Mouse (Mus musculus) olfactory bulb, adult 2 months (tissue): ENCODE measurements around the gene Tspan11. TPM values are rescaled to one million over a fixed set of nuclear protein-coding genes. Genes with fewer than 3 reads are reported as not detected.
A peak's percentile ranks its signal among the peaks of the same experiment; 100 is the strongest.

Source experiments
- H3K27ac ChIP-seq: fragments of 200-500 bp; 2 replicates; pipeline ENCODE4 v1.5.1; 2012; ENCODE audit warnings: low read depth, low read length; ENCODE audit not compliant: insufficient read depth
- H3K4me1 ChIP-seq: fragments of 200-500 bp; 2 replicates; pipeline ENCODE4 v1.6.1; 2012; ENCODE audit warnings: low read length; ENCODE audit not compliant: control insufficient read depth, insufficient read depth
- H3K4me3 ChIP-seq: fragments of 200-500 bp; 2 replicates; pipeline ENCODE4 v1.5.1; 2012; ENCODE audit warnings: mild to moderate bottlenecking, low read depth, low read length, moderate library complexity; ENCODE audit not compliant: insufficient read depth
- CTCF ChIP-seq: fragments of 200-500 bp; IDR thresholded peaks from 2 replicates; pipeline ENCODE4 v1.5.1; 2012; ENCODE audit warnings: low read depth, mild to moderate bottlenecking, low read length, moderate library complexity; ENCODE audit not compliant: insufficient read depth
- POLR2A ChIP-seq: fragments of 200-500 bp; IDR thresholded peaks from 2 replicates; pipeline ENCODE4 v1.6.1; 2012; ENCODE audit warnings: mild to moderate bottlenecking, low read depth, low read length, moderate library complexity; ENCODE audit not compliant: insufficient read depth
- WGBS: fragments of 180-500 bp; shearing (Covaris S2); methylation state at CpG from one replicate; pipeline ENCODE4 v1.1.7; 2018; 5-methylcytosine and 5-hydroxymethylcytosine counted together
- polyA plus RNA-seq: library from polyadenylated mRNA; stranded (reverse); fragments of >200 nt; gene quantifications from 2 replicates; pipeline ENCODE4 v1.2.4, GENCODE M21; 2012; ENCODE audit warnings: low replicate concordance; ENCODE audit not compliant: missing spikeins, insufficient read depth, insufficient read length

Gene Tspan11
- not detected in 2 replicates for polyA plus RNA-seq

DNA sequence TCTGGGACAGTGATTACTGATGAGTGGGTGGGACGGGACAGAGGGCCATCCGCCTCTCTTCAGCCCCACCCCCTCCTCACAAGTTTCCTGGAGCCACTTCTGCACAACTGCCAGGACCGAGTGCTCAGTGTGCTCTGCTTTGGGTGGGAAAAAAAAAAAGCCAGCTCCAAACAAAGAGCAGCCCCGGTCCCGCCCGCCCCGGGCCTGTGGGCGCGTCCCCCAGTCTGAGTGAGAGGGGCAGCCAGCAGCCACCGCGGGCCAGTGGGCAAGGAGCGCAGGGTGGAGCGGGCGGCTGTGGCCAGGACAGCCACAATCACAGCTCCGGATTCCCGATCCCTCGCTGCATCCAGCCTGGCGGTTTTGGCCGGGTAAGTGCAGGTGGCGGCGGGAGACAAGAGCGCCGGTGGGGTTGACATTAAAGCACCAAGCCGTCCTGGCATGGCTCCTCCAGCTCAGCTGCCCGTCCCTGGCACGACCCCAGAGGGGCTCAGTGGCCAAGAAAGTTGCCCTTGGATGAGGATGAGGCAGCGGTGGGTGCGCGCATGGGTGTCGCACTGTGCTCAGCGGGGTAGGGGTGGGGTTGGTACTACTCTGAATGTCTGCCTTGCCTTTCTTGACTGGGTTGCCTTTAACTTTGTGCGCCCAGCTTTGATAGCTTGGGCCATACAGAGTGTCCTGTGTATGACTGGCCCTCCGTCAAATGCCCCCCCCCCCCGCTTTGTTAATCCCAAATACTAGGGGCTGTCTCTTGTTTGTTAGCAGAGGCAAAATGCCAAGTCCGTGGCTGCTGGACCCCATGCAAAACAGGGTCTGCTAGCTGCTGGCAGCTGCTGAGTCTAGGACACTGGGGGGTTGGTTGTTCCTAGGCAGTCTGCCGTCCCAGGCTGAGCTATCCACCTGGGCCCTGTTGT, at the start of gene Tspan11:
Gene Tspan11, plus strand, starts transcription at position 79 of the 911 bp plus-strand sequence.
- H3K27ac ChIP-seq = no peak within 1 kb of the TSS
- WGBS = 3% methylated on average over 36 of the region's 36 CpGs
- peak within 1 kb of the TSS; percentile 31 for H3K4me3 ChIP-seq
- TF ChIP-seq CTCF (no peak), POLR2A (no peak)
- H3K4me1 ChIP-seq = peaks cover 12% of the 10 kb centered on the region

DNA sequence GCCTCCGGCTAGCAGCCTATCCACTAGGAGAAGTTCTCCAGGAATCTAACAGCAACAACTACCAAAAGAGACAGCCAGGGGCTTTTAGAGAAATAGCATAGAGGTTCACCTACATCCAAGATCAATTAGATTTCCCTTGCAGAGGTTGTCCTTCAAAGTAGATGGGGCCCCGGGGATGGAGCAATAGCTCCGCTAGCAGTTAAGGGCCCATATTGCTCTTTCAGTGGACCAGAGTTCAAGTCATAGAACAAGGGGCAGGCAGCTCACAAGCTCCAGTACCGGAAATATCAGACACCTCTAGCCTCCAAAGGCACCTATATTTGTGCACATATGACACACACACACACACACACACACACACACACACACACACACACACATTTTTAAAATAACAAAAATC, 49.5 kb upstream of the Tspan11 start:
- TF ChIP-seq POLR2A (no peak), CTCF (no peak)
- 98% methylated on average over 4 of the region's 4 CpGs for WGBS
- no peak overlapping the region for H3K27ac ChIP-seq
- no peak overlapping the region for H3K4me3 ChIP-seq
- peaks cover 3% of the 10 kb centered on the region; the same call in 1 of the 2 replicates for H3K4me1 ChIP-seq

DNA sequence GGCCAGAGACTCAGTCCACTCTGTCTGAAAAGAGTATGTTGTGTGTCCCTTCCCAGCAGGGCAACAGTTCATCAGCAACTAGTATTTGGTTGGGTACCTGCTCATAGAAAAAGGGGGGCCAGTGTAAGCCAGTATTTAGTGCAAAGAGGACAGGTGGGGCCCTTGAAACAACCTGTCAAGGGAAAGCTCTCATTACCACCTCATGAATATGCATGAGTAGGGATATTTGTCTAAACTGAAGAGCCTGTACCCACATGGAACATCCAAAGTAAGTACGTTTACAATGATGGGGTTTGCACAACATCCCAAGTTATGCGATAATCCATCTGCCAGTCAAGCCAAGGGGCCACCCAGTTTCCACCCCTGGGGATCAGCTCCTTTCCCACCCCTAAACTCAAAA, 47.9 kb upstream of the Tspan11 start:
- 91% methylated on average over 2 of the region's 2 CpGs for whole genome bisulfite sequencing
- H3K27ac ChIP-seq = no peak overlapping the region
- H3K4me3 ChIP-seq = no peak overlapping the region
- TF ChIP-seq POLR2A (no peak), CTCF (no peak)
- H3K4me1 ChIP-seq = peaks cover 3% of the 10 kb centered on the region; the same call in 1 of the 2 replicates

DNA sequence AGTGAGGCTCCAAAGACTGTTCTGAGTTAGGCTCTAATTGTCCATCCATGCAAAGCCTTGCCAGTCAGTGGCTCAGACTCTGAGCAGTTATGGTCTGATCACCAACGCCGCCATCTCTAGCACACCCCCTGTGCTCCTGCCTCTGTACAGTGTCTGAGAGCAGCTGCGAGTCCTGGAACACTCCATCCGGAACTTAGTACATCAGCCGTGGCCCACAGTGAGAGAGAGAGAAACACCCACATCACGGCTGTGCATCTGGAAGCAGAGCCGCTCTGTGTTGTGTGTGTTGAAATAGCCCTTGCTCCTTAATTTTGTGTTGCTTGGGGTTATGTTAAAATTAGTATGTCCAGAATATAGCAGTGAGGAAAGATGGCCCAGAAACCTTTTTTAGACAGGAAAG, 47.2 kb upstream of the Tspan11 start:
- peaks cover 3% of the 10 kb centered on the region; the same call in 1 of the 2 replicates for H3K4me1 ChIP-seq
- 57% methylated on average over 7 of the region's 7 CpGs for WGBS
- H3K27ac ChIP-seq = no peak overlapping the region
- H3K4me3 ChIP-seq = no peak overlapping the region
- TF ChIP-seq CTCF (no peak), POLR2A (no peak)

DNA sequence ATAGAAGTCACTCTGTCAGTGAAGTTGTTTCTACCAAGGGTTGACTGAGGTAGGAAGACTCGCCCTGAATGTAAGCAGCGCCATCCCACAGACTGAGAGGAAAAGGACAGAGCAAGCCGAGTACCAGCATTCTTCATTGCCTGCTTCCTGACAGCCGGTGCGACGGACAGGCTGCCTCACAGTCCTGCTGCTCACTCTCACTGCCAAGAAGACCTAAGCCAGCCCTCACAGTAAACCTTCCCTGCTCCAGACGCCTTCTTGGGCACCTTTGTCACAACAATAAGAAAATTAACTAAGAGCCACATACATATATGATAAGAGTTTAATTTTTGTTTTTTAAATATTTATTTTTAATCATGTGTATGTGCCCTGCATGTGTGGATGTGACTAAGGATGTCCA, 46.1 kb upstream of the Tspan11 start:
- H3K4me1 ChIP-seq = peaks cover 3% of the 10 kb centered on the region; the same call in 1 of the 2 replicates
- H3K4me3 ChIP-seq = no peak overlapping the region
- TF ChIP-seq CTCF (no peak), POLR2A (no peak)
- 84% methylated on average over 7 of the region's 7 CpGs for WGBS
- no peak overlapping the region for H3K27ac ChIP-seq

DNA sequence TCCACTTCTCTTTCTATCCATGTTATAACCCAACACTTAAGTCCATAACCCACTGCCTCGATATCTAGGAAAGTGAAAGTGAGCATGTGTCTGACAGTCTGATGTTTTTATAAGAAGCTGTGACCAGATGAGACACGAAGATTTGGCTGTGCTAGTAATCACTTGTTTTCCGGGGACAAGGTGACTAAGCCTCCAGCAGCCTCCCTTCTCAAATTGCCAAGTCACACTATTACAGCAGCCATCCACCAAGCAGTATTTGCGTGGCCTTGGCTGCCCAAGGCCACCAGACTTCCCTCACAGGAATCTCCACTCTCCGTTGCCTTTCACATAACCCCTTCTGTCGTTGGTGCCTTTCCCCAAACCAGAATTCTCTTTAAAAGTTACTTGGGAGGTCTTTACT, 40.9 kb upstream of the Tspan11 start:
- H3K4me1 ChIP-seq = no peaks in the 10 kb centered on the region
- no peak overlapping the region for H3K4me3 ChIP-seq
- 86% methylated on average over 6 of the region's 6 CpGs for WGBS
- no peak overlapping the region for H3K27ac ChIP-seq
- TF ChIP-seq CTCF (no peak), POLR2A (no peak)

DNA sequence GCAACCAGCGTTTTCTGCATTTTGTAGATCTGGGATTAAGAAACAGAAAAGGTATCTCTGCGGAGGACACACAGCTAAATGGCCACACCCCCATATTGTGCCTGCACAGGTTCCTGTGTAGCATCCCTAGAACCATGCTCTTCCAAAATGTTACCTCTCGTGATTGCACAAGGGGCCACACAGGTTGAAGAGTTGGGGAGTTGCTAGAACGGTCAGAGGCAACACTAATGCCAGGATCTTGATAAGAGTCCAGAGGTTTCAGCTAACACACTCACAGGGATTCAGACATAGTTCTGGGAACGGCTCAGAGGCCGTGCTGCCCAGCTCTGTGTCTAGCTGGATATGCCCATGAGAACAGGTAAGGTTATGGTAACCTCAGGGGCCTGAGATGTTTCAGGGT, 37.9 kb upstream of the Tspan11 start:
- 91% methylated on average over 6 of the region's 6 CpGs for whole genome bisulfite sequencing
- Histone ChIP-seq H3K27ac (no peak overlapping the region), H3K4me3 (no peak overlapping the region), H3K4me1 (peaks cover 11% of the 10 kb centered on the region)
- TF ChIP-seq POLR2A (no peak), CTCF (no peak)

DNA sequence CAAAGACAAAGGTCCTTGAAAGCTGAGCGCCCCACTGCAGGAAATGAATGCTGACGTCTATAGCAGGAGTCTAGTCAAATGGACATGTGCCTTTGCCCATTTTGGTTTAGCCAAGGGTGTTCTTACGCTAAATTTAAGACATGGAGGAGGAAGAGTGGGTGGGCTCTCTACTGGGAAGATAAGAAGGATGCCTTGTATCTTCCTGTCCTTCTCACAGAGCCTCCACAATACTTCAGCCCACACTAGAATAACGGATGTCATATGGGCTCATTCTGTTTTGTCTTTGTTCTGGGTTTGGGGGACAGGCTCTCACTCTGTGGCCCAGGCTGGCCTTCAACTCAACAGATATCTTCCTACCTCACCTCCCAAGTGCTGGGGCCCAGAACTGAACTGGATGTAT, 35.8 kb upstream of the Tspan11 start:
- 95% methylated on average over 4 of the region's 4 CpGs for WGBS
- H3K4me3 ChIP-seq = no peak overlapping the region
- peaks cover 16% of the 10 kb centered on the region for H3K4me1 ChIP-seq
- no peak overlapping the region for H3K27ac ChIP-seq
- no peak for TF ChIP-seq CTCF
- no peak for TF ChIP-seq POLR2A

DNA sequence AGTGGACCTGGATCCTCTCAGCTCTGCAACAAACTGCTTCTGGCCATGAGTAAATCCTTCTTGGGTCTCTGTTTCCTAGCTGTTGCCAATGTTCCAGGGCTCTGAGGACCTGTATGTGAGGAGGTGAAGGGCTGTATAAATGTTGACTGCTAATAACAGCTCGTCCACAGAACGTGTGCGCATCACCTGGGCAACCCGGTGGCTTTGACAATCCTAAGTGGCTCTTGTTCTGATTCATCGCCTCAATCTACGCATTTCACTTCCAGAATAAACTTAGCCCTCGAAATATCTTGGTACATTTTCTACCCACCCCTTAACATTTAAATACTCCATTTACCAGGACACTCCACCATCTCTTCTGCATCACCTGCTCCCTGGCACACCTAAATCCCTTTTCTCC, 34.1 kb upstream of the Tspan11 start:
- Histone ChIP-seq H3K4me3 (no peak overlapping the region), H3K27ac (no peak overlapping the region), H3K4me1 (peaks cover 16% of the 10 kb centered on the region)
- WGBS = 74% methylated on average over 7 of the region's 7 CpGs
- no peak for TF ChIP-seq POLR2A
- TF ChIP-seq CTCF = no peak
